Mouse (Mus musculus): Measurements from ENCODE around the gene St6gal1.
A peak's percentile ranks its signal among the peaks of the same experiment; 100 is the strongest.
"Not testable (repeated sequence)": the region's sequence is repeated elsewhere in the genome, so short reads cannot be mapped to it uniquely, and the experiment has no call there.

Gene St6gal1

DNA sequence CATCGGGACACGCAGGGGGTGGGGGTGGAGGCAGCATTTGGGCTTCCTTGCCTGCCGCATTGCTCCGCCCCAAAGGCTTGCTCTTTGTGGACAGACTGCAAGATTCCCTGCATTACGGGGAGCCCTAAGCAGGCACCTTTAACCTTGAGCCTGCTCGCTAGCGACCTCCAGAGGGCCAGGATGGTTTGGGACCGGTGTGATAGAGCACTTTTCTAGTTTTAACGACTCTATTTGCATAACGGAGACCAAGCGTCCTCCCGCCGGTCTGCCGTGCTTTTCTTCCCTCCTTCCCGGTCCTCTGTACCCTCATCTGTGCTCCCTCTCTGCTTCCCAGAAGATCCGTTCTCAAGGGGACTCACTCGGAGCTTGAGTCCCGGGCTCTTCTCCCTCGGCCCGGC is at the start of gene St6gal1:
St6gal1 (plus strand) TSS at position 70 of the 398 bp plus-strand sequence.
- DNase-seq = peak; percentile 63 to 81

DNA sequence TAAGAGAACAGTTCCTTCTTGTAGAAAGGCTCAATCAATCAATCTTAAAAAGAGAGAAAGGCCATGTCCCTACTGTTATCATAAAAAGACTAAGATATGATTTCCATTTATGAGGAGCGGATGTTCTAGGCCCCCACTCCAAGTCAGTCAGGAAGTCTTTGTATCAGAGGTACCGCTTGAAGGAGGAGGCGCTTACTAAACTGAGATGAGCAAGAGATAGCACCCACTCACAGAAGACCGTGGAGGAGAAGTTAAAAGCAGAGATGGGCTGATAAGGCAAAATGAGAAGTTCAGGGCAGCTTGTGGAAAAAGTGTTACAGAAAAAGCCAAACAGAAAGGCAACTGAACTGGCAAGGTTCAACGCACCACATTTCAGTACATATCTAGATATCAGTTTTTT is 49.7 kb upstream of the St6gal1 start:
- no peak for DNase-seq

DNA sequence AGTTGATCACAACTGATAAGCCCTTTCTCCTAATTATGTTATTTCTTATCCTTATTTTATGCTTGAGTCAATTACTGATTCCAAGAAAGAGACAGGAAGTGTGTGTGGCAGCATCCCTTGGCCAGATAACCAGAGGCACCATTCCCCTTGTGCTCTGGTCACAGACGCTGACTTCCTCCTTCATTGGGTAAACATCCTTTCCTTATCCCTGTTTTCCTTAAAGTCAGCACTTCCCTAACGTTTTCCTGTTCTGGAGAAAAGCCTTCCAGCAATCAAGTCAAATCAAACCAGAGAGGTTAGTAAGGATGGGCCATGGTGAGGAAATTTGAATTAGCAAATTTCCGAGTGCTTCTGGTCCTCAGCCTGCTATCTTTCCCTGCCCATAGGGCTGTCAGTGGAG is 48.6 kb upstream of the St6gal1 start:
- no peak for DNase-seq

DNA sequence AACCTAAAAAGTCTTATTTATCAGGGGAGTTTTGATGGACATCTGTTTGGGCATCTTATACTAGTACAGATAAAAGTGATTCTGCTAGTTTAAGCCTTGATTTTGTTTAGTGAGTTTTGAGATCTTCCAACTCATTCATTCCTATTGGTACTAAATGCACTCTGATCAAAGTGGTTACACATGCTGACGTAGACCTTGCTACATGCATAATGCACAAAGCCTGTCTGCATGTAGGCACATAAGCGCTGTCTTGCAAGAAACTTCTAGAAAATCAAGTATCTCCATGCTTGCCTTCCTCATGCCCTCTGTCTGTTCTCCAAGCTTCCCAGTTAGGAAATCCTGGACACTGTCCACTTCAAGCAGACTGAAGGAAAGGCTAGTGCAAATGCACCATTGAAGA is 46.7 kb upstream of the St6gal1 start:
- no peak for DNase-seq

DNA sequence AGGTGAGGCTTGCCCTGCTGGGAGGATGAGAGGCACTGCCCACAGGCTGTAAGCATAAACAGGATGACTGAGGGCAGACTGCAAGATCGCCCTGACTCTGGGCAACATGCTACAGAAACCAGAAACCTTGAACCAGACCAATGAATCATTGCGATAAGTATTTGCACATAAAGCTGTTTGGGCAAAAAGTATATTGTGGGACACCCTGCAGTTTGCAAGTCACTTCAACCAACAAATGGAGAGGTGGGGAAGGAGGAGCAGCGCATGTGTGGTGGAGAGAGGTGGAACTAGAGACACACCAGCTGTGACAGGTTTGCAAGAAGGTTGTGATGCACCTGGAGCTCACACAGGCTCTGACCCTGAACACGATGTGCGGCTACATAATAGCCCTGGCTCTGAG is 45.7 kb upstream of the St6gal1 start:
- DNase-seq = no peak

DNA sequence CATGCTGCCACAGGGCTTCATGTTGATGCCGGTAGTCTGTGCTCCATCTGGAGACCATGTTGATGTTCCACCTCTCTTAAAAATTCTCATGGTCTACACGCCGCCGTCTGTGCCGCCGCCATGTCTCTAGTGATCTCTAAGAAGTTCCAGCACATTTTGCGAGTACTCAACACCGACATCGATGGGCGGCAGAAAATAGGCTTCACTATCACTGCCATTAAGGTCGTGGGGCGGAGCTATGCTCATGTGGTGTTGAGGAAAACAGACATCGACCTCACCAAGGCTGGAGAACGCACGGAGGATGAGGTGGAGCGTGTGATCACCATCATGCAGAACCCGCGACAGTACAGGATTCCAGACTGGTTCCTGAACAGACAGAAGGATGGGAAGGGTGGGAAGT is 45.1 kb upstream of the St6gal1 start:
- DNase-seq = not testable (repeated sequence)

DNA sequence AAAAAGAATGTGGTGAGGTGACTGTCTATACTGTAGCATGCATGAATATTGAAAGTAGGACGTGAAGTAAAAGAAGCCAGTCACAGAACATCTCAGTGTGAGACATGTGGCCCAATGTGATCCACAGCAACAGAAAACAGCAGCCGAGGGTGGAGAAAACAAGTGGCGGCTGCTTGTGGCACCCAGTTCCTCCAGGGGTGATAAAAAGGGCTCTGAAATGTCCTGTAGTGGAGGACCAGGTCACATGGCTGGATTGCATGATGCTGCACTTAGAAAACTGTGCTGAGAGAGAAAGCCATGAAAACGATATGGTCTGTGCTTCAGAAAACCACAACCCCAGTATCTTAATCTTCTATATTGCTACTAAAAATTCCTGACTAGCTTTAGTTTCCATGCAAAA is 43.5 kb upstream of the St6gal1 start:
- DNase-seq = no peak

DNA sequence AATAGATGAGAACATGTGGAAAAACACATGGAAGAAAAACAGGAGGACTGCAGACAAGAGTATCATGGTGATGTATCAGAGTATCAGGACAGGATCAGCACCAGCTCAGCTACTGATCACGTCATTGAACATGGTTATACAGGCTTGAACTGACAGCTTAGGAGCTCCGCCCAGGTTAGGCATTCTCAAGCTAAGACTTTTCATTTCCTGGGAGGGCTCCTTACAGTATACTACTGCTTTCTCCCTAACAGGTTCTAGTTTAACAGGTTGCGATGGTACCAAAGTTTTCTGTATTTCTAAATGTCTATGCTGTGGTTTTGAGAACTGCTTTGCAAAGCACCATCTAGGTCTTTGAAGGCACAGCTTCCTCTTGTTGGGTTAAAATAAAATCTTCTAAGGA is 43.1 kb upstream of the St6gal1 start:
- DNase-seq = no peak

DNA sequence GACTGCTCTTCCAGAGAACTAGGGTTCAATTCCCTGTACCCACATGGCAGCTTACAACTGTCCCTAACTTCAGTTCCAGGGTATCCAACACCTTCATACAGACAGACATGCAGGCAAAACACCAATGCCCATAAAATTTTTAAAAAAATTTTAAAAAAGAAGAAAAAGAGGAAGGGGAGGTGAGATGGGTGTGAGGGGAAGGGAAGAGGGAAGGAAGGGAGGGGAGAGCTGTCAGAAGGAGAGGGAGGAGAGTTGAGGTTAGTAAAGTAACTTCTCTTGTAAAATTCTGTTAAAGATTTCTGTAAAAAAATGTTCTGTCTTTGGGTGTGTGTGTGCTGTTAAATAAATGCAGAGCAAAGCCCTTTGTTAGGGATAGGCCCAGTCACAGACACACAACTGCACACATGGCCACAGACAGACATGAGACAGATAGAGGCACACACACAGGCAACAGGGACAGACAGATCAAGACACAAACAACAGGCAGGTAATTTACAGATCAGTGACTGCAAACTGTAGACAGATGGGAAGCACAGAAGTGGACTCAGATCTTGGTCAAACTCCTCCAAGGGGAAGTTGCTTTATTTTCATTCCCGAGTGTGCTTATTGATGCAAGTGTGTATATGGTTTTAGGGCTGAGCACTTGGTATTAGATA is 42.5 kb upstream of the St6gal1 start:
- DNase-seq = no peak

DNA sequence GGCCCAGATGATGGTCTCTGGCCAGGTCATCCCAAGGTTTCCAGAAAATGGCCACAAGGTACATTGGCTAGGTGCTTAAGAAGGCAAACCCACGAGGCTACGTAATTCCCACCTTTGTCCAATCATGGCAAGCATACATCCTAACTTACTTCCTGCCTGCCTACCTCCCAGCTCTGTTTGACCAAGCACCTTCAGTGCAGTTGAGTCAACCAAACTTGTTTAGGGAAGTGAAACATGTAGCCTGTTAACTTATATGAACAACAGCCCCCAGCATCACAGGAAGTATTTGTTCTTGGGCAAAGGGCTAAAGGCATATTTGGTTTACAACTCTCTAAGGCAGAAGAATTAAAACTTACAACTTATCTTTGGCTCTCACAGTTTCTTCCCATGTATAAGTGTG is 38.7 kb upstream of the St6gal1 start:
- no peak for DNase-seq

DNA sequence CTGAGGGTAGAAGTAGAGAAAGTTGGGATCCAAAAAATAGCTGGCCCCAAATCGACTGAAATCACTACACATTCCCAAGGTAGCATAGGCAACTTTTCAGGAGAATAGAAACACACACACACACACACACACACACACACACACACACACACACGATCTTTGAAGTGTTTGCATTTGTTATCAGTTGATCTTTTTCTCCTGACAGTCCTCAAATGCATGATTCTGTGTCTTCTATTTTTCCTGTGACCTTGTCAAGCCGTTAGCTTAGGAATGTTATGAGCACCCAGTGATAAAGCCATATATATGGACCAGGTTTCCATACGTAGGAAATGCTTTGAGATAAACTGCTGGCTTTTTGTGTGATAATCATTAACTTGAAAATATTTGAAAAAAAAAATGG is 38.1 kb upstream of the St6gal1 start:
- no peak for DNase-seq

DNA sequence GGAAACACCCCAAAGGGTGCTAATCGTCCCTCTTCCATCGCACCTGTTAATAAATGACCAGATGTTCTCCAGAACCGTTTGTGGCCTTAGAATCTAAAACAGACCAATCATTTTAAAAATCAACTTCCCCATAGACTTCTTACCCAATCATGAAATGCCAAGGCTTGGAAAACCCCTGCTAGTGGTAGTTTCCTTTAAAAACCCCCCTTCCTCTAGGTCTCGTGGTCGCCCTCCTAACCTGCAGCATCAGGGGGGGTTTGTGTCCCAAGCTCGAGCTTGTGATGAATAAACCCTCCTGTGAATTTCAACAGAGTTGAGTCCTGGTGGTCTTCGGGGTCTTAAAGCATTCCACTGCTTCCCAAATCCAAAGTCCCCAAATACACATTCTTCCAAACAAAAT is 36.6 kb upstream of the St6gal1 start:
- no peak for DNase-seq

DNA sequence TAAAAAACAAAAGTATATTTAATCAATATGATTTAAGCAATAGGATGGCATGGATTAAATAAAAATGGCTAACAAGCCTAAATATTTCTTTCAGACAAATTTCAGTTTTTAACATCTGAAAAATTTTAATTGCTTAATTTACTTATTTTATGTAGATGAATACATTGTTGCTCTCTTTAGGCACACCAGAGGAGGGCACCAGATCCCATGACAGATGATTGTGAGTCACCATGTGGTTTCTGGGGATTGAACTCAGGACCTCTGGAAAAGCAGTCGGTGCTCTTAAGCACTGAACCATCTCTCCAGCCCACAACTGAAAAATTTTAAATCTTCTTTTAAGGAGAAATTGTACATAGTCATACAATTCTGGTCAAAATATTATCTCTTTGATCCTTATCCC is 34.9 kb upstream of the St6gal1 start:
- no peak for DNase-seq

DNA sequence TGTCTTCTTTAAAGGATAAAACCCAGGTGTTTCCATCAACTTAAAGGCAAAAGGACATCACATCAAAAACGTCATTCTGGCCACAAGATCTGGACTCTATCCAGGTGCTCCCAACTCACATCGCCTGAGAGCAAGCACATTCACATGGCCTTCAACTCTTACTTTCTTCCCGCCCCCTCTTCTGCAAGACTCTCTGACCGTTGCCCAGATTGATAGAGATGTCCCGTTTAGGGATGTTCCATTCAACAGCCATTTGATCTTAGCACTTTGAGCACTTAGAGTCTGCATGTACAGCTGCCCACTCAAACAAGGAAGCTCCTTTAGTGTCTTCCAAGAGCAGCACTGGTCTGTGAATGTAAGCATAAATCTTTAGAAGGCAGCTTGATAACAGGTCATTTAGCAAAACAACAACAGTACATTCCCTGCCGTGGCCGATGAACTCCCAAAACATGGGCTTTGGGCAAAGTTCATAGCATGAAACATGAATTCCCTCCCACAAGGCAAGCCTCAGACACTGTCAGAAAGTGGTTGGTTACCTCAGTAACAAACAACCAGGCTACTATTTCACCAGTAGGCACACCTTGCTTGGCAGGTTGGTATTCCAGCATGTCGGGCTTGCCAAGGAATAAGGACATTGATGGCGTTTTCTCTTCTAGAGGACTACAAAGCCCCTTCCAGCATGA is 32.8 kb upstream of the St6gal1 start:
- DNase-seq = no peak

DNA sequence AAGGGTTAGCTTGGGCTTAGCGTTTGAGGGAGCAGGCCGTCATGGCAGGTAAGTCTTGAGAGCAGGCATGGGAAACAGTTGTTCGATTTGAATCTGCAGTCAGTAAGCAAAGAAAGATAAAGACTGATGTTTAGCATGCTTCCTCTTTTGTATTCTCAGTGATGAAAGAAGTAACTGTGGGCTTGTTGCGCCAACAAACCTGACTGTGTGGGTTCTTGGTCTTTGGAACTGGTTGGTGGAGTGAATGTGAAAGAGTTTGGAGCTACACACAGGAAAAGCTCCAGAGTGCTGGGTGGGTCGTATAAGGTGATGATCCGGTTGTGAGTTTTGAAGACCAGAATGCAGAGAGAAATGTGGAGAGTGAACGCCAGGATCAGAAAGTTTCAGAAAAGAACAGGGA is 28.9 kb upstream of the St6gal1 start:
- no peak for DNase-seq

DNA sequence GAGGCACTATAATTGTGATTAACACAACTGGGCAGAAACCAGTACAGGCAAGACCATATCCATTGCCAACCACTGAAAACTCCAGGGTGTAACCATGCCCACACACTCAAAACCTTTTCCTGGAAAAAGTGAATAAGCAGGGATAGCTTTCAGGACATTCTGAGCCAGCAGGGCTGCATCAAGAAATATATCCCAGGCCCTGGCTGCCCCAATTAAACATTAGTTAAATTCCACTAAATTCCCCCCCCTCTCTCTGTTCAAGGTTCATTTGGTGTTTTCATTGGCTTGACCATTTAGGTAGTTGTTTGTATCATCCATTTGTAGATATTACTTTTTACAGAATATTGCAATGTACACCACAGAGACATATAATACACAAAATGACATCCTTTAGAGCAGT is 28.2 kb upstream of the St6gal1 start:
- DNase-seq = peak in 1 of 2 experiments; percentile 14

DNA sequence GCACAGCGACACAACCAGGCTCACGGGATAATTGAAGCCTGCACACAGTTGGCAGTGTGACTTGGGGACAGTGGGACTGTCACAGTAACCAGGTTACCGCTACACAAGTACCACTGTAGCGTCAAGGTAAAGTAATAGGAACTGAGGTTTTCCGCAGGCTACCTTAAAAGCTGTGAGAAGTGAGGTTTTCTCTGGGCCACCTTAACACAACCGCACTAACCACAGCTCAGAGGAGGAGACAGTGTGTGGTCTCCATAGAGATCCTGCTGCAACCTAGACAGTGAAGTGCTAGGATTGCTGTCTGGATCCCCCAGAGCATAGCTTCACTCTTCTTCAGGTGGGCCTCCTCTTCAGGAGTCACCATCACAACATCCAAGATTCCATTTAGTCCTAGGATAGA is 27.7 kb upstream of the St6gal1 start:
- DNase-seq = no peak

DNA sequence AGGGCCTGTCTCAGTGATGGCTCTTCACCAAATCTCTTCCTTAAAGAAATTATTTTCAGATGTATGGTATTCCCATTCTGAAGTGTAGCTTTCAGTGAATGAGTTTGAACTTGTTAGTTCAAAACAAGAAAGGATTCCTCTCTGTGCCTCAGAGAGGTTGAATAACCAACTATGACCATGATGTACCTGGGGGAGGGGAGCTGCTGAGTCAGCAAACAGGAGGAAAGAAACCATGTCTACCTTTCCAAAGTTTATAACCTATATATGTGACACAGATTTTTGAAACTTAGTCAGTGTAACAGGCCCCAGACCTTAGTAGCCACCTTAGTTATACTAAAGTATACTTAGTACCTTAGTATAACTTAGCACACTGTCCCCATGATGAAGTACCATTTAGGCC is 23.0 kb upstream of the St6gal1 start:
- DNase-seq = no peak

DNA sequence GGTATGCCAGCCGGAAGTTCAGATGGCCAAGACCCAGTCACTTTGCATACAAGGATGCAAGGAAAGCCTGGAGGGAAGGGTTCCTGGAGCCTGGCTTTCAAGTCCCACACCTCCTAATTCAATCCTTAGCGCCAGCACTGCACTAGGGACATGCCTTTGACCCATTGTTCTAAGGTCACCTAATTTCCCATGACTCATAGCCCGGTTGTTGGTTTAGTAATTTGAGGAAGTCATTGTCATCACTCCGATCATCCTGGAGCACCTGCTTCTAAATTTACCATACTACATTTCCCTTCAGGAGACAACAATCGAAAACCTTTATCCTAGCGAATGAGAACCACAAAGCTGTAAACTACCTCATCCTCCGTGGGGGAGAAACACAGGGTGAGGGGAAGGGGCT is 10.2 kb upstream of the St6gal1 start:
- no peak for DNase-seq

DNA sequence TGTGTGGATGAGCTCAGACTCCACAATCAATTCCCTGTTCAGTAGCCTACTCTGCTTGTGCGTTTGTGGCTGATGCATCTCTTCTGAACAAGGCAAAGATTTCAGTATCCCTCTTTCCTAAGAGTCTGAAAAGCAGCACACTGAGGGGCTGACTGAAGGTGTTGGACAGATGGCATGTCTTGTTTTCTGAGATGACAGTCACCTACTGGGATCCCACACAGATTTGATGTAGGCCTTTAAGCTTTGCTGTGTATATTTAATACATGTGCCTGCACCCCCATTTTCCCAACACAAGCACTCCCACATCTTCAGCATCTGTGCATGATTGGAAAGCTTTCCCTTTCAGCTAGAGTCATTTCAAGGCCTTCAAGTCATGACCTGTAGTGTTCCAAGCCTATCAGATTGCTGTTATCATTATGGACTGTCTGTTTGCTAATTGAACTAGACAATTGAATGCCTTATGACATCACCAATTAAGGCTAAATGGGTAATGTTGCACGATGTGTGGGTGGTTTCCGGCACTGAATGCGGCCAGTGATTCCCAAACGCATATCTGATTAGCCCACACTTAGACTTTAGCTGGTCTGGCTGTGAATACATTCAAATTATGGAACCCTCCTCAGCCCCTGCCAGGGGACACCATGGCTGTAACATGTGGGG is 9.2 kb upstream of the St6gal1 start:
- DNase-seq = no peak

DNA sequence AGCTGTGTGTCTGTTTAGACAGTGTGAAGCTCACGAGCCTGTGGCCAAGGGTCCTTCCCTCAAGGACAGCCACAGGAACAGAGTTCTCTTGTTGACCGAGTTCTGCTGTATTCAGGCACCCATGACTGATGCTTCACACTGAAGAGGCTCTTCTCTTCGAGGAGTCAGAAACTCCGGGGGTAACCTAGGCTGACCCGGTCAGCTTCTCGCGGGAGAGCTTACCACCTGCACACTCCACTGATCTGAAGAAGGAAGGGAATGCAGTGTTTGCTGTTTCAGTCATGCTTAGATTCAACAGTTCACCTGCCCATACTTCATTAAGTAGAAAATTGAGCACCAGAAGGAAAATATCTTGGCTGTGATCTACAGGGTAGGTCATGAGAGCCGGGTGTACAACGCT is 8.2 kb upstream of the St6gal1 start:
- DNase-seq = no peak

DNA sequence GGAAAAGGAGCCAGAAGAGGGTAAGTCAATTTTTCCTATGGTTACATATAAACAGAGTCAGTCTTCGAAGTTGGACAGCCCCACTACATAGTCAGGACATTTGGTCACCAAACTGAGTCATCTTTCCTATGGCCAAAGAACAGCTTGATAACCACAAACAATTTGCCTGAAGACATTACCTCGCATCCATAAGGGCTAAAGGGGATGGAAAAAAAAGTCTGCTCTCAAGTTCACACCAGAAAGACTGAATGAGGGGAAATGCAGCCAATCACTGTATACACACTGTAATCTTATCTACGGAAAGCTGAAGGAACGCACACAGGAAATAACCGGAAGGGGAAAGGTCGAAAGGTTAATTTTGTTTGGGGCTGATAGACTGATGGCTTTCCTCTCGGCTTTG is 6.2 kb upstream of the St6gal1 start:
- DNase-seq = no peak

DNA sequence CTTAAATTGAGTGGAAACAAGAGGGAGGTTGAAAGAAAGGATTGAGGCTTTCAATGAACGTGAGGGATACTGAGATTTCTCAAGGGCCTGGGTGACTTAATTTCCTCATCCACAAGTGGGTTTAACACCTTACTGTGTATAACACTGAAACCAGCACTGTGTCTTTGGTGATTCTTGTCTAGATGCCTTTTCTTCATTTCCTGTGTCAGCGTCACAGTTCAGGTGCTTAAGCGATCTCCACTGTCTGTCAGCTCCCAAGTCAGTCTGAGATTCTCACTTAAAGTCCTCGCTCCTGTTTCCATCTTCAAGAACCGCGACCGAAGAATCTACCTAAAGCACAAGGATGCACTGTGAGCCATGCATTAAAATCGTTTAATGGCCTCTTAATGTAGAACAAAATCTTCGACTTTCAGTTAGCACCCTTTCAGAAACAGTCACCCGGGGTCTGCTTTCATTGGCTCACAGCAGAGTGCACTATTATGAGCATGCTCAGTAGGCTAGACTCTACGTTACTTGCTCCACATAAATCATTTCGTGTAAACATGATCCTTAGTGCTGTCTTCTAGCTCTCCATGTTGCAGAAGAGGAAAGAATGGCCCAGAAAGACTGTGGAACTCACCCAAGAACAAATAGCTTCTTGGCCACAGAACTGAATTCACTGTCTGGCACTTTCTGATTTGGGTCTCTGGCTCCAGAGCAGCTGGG is 1.2 kb upstream of the St6gal1 start:
- DNase-seq = no peak
